Mouse (Mus musculus) erythroblast, embryonic 14.5 days (primary cell): ENCODE results near the gene Ap5b1.

Experiments used
- GATA1 ChIP-seq: IDR thresholded peaks from 2 replicates; pipeline ENCODE4 v1.6.1; 2012; ENCODE audit warnings: low read length, inconsistent platforms, mixed read lengths
- TAL1 ChIP-seq: IDR thresholded peaks from 3 replicates; pipeline ENCODE4 v1.6.1; 2012; ENCODE audit warnings: low read length, inconsistent platforms, mixed read lengths

DNA sequence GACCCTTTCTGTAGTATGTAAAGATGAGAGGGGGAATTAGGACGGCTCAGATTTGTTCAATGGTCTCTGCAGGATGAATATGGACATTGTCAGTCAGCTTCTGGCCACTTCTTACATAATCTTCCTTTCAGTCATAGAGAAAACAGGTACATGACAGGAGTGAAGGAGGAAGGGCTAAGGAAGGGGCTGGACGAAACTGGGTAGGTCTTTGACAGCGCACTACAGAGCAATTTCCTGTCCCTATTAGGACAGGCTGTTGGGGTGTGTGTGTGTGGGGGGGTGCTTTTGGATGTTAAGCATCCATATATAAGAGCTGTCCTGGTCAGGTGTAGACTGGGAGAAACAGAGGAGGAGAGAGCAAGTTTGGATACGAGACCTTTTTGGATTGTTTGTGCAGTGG, 31.4 kb downstream of the Ap5b1 start:
- TF ChIP-seq GATA1 (no peak), TAL1 (no peak)
